Mouse (Mus musculus): ENCODE data around the gene Kcna10. TPM values are rescaled to one million over a fixed set of nuclear protein-coding genes. Genes with fewer than 3 reads are reported as not detected.

The Kcna10 gene
- total RNA-seq, 2 experiments from 2014 or later = not detected

DNA sequence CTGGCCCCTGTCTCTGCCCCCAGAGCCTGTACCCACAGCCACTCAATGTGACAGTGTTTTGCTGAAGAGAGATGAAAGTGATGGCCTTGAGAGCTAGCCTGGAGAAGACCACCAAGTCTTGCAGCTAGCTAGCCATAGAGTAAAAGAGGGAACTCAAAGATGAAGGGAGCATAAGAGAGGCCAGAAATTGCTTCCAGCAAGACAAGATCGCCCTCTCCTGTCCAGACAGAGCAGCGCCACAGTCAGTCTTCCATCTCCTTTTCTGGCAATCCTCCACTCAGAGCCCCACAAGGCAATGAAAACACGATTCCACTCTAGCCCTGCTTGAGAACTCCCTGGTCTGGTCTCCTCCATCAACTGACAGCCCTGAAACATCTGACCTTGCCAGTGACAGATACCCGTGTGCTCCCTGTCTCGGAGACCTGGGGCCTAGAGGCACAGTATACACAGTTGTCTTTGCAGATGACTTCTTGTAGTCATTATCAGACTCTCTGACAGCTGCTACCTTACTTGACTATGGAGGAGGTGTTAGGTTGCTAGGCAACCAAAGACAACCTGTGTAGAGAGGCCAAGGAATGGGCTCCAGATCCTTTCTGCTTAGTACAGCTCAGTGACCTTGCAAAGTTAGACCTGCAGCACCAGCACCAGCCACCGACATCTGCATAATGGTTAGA is 5.5 kb downstream of the Kcna10 start:
- DNase-seq (ENCODE audit: low spot score) = no peak
- intact Hi-C loops (cut with DNase I) = loop anchor here (1.0 to 5.0 kb wide), 2 partner anchors 93 to 286 kb away; no protein-coding TSS in a partner anchor

DNA sequence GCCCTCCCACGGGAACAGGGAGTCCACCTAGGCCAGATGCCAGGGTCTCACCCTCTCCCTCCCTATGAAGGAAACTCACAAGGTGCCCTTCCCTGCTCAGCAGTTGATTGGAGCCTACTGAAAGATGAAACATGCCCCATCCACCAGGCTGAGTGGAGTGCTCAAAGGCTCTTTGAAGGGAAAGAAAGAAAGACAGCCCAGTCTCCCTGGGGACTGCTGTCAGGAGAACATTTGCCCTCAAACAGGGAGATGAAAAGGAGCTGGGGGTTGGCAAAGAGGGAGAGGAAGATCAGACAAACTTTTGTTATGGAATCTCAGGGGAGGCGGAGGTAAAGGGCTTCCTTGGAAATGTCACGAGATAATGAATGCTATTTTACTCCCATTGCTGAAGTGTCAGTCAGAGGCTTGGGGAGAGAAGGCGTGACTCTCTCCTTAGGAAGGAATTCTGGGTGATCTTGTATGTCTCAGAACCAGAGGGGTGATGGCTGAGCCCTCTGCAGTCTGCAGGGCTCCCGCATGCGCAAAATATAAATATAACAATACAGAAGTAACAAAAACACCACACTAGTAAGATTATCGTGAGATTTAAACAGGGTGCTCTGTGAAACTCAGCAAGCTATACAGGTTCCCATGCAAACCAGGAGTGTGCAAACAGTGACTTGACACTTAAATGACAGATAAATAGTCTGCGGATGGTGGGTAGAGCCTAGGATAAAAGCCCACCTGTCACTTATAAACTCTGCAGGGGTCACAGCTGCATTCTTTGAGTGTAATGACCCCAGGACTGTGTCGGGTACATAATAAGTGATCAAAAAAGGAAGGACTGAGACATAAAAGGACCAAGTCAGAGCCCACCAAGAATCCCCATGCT is 18.7 kb downstream of the Kcna10 start:
- intact Hi-C loops (cut with DNase I) = no loop called here
- DNase-seq (ENCODE audit: low spot score) = no peak

DNA sequence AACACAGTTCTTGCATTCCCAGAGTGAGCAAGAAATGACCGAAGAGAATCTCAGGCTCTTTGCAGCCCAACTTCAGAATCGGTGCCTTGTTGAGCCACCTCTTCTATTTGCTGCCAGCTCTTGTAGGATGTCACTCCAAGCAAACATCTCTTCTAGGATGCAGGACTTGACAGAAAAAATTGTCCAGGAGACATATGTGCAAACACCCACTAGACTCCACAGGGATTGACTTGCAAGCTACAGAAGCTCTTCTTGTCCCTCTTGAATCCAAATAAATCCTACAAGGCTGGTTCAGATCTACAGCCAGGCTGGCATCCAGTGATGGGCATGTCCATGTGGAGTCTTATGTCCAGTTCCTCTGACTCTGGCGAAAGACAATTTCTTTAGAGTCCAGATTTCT is 21.6 kb downstream of the Kcna10 start:
- intact Hi-C loops (cut with DNase I) = no loop called here
- no peak for DNase-seq (ENCODE audit: low spot score)

DNA sequence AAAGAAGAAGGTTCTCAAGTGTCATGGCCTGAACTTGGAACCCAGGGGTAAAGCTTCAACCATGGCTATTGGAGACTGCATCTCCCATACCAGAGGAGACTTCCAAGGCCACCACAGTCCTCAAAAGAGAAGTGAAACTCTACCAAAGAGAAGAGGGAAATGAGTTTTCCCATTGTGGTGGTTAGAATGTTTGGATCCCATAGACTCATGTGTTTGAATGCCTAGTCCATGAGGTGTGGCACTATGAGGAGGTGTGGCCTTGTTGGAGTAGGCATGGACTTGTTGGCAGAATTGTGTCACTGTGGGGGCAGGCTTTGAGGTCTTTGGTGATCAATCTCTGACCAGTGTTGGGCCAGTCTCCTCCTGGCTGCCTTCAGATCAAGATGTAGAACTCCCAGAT is 22.3 kb downstream of the Kcna10 start:
- DNase-seq (ENCODE audit: low spot score) = no peak
- intact Hi-C loops (cut with DNase I) = loop anchor here (5.0 kb wide), 1 partner anchor 152 kb away; no protein-coding TSS in a partner anchor

DNA sequence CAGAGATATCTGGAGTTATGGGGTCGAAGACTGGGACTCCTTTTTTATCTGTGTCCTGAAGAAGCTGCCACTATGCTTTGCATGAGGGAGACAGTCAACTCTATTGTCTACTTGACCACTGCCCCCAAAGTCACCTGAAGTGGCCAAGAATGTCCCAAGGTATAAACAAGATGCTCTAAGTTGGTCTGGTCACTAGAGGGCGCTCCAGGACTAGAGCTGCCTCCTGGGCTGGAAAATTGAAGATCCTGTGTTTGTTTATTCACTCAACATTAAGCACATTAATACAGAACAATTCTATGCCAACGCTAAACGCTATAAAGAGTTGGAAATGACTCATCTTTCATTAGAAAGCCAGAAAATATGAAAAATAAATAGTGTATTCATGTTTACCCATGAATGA is 23.1 kb downstream of the Kcna10 start:
- peak; percentile 32 for DNase-seq (ENCODE audit: low spot score)
- intact Hi-C loops (cut with DNase I) = loop anchor here (1.0 to 5.0 kb wide), 3 partner anchors 68 to 261 kb away; no protein-coding TSS in a partner anchor

DNA sequence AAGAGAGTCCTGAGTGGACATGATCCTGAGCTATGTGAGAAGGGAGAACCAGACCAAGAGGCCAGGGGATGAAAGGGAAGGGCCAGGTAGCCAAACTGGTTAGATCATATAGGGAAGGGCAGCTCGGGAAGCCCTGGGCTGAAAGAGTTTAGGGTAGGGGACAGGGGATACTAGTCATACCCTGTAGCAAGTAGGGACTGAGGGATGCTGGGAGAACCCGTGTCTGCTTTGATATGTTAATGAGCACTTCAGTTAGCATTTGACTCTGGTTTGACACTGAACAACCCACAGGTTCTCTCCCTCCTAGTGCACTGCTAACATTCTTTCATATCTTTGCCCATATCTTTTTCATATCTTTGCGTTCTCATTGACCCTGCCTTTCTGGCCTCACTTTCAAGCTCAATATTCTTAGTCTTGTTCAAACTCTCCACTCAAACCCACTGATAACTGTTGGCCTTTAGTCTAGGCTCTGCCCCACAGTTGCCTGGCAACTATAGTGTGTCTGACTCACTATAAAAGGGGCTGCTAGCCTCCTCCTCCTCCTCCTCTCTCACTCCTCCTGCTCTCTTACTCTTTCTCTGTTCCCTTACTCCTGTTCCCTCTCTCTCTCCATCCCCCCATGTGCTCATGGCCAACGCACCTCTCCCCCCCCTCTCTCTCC is 23.8 kb downstream of the Kcna10 start:
- intact Hi-C loops (cut with DNase I) = loop anchor here (1.0 to 5.0 kb wide), 3 partner anchors 68 to 260 kb away; no protein-coding TSS in a partner anchor
- DNase-seq (ENCODE audit: low spot score) = no peak

DNA sequence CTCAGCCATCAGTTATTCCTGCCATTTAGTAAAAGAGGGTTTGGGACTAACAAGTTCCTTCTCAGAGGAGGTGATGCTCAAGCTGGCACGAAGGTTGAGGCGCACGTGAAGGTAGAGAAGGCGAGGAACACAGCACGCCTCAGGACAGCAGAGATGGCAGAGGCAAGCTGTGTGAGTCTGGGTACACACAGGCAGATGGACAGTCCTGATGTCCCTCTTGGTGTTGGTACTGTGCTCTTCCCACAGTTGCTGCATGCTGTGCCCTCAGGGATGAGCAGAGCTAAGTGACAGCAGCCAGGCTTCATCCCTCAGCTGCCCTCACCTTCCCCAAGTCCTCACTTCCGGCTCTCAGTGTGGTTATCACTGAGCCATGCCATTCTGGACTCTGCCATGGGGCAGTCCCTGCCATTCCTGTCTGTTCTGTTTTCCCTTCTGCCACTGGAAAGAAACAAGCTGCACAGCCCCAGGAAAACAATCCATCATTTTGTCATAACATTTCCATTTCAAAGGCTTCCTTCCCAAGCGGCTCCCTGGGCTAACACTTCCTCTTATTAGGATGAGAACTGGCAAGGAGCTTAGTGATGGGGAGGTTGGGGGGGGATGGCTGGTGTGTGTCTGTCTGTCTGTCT is 24.9 kb downstream of the Kcna10 start:
- intact Hi-C loops (cut with DNase I) = loop anchor here (2.0 to 5.0 kb wide), 3 partner anchors 25 to 259 kb away; no protein-coding TSS in a partner anchor
- no peak for DNase-seq (ENCODE audit: low spot score)

DNA sequence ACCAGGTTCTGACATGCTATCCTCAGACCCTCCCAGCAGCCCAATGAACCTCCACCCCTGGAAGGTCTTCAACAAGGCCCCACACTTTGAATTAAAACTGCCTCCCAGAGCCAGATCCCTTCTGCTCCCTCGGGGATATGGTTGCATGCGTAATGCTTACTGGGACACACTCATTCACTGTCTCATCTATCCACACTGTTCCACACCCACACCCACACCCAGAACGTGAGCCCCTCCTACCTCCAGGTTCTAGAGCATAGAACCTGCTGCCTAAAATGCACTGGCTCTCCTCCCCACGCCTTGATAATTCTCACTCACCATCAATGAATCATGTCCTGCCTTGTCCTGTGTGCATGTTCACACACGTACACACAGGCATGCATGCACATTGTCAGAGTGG is 31.8 kb downstream of the Kcna10 start:
- intact Hi-C loops (cut with DNase I) = no loop called here

DNA sequence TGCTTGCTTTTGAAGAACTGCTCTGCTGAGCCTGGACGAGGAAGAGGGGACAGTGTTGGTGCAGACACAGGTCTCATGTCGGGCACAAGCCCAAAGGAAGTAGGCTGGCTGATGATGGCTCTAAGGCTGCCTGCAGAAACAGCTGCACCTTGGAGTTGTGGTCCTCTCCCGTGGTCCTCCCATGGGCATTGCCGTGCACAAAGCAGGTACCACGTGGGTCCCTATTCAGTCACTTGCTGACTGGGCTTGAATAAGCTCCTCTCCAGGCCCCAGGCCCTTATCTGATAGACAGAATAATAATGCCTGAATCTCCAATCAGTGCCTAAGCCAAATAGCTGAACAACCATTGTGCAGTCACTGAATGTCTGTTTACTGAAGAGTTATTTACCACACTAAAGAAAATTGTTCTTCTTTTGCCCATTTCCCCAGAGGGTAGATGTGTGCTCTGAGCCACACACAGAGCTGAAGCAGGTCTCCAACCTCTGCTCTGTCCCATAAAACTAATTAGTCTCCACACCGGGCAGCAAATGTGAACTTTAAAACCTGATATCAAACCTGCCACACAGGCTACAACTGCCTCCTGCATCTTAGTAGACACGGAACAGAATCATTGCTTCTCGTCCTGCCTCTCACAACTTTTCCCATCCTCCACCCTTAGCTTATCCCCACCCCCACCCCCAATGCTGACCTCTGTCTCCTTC is 33.7 kb downstream of the Kcna10 start:
- DNase-seq (ENCODE audit: low spot score) = no peak
- intact Hi-C loops (cut with DNase I) = no loop called here

More for the DNA sequence above, 31.8 kb downstream of the Kcna10 start:
- DNase-seq (ENCODE audit: low spot score) = no peak

DNA sequence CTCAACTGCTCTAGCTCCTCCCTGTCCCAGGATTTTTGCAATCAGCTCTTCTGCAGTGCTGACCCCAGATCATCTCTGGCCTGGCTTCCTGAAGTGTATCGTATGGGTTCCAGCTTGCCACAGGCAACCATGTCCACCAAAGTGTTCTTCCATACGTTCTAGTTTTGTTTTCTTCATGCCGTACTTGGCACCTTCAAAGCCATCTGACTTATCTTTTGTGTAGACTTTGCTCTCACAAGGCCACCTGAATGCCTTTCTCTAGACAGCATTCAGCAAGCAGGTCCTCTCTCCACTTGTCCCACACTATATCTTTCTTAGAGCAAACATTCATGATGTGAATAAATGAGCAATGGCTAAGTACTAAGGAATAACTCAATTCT is 34.2 kb downstream of the Kcna10 start:
- no peak for DNase-seq (ENCODE audit: low spot score)
- intact Hi-C loops (cut with DNase I) = no loop called here

DNA sequence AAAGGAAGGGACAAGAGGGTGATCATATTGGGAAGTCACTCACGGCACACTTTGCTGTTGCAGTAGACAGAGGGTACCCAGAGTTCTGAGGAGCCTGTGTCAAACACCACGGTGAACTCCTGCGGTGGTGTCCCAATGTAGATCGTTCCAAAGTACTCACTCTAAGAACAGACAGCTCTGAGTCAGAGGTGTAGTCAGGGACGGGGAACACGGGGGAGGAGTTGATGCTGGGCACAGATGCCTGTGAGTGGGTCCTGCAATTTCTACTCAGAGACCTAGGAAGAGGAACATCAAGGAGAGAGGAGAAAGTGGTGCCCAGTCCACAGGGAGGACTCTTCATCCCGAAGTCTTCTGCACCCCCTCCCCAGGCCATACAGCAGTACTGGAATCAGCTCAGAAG is 35.7 kb downstream of the Kcna10 start:
- DNase-seq (ENCODE audit: low spot score) = no peak
- intact Hi-C loops (cut with DNase I) = no loop called here

DNA sequence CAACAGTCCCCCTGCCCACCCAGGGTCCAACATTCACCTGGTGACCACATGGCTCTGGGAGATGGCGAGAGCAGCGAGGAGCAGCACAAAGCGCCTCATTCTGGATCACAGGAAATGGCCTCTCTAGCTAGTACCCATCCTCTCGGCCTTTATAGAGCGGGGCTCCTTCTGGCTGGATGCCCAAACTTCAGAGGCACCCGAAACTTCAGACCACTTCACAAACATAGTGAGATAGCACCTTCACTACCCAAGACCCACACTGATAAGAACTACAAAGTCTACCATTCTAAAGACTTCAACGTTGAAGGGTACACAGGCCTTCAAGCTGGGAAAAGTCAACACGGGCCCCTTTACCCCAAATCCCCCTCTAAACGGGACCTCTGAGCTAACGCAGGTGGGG is 38.8 kb downstream of the Kcna10 start, which contains the start of gene Cym:
Cym (minus strand) TSS at position 125 of the 400 bp plus-strand sequence.
- intact Hi-C loops (cut with DNase I) = no loop called here
- no peak for DNase-seq (ENCODE audit: low spot score)

DNA sequence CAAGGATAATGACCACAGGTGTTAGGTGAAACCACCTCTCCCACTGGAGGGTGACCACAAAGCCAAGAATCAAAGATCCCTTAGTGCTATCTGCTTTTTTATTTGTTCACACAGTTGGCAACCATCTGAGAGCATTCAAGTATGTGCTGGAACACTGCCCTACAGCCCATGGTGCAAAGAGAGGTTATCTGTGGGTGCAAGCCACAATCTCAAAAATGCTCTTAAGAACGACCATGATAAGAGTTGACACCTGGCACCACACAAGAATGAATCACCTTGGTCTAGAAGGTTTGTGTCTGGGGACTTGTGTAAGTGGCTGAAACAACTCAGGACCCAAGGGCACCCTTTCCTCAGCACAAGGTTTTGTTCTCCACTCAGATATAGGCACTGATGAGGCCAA is 40.4 kb downstream of the Kcna10 start:
- intact Hi-C loops (cut with DNase I) = no loop called here
- DNase-seq (ENCODE audit: low spot score) = no peak

DNA sequence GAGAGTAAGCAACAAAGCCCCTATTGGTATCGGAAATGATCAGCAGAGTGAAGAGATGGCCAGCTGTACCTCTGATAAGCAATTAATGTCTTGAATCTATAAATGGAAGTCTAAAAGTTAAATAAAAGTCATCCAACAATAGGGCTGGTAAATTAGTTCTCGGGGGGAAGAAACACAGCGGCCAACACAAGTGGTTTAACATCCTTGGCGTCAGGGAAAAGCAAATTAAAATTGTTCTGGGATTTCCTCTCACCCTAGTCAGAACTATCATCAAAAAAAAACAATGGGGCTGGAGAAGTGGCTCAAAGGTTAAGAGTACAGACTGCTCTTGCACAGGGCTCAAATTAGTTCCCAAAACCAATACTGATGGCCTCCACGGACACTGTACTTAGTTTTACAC is 43.0 kb downstream of the Kcna10 start:
- intact Hi-C loops (cut with DNase I) = no loop called here
- DNase-seq (ENCODE audit: low spot score) = no peak

DNA sequence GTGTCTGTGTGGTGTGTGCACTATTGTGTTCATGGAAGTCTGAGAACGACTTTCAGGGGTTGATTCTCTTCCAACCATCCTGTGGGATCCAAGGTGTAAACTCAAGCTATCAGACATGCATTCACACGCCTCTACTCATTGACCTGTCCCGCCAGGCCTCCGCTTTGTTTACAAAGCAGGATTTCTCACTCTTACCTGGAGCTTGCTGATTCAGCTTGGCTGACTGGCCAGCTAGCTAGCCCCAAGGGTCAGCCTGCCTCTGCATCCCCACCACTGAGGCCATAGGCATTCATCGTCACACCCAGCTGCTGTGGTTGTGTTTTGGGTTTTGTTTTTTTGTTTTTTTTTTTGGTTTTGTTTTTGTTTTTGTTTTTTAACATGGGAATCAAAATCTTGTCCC is 46.4 kb downstream of the Kcna10 start:
- no peak for DNase-seq (ENCODE audit: low spot score)
- intact Hi-C loops (cut with DNase I) = no loop called here

DNA sequence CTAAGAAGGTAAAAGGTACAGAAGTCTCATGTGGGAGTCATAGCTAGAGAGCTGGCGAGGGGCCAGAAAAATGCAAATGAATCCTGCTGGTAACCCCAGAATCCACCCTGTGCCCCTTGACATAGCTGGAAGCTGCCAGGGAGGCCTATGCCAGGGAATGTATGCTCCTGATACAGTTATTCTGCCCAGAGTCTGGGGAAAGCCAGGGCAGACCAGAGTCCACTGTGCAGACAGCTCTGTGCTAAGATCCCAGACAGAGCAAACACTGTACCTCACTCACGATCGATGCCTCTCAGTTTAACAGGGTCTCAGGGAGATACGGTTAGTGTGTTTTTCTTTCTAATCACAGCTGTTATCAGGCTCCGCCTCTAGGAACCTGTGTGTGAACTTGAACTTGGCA is 47.0 kb downstream of the Kcna10 start:
- DNase-seq (ENCODE audit: low spot score) = no peak
- intact Hi-C loops (cut with DNase I) = loop anchor here (5.0 kb wide), 1 partner anchor 127 kb away; no protein-coding TSS in a partner anchor

DNA sequence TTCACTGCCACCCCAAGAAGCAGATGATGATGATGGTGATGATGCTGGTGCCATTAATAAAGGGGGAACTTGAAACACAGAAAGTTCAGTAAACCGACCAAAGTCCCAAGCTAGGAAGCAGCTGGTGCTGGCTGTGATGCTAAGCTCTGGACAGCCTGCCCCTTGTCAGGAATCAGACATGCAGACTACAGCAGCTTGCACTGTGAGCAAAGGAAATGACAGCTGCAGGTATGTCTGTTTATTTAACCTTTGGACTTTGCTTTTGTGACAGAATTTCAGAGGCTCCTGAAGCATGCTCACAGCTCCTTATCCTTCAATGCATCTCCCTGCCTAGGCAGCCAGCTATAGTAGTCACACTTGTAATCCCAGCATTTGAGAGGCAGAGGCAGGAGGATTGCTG is 47.7 kb downstream of the Kcna10 start, which contains the start of gene A630076J17Rik:
A630076J17Rik (plus strand) TSS at position 88 of the 400 bp plus-strand sequence.
- no peak for DNase-seq (ENCODE audit: low spot score)
- intact Hi-C loops (cut with DNase I) = loop anchor here (5.0 kb wide), 1 partner anchor 127 kb away; no protein-coding TSS in a partner anchor

DNA sequence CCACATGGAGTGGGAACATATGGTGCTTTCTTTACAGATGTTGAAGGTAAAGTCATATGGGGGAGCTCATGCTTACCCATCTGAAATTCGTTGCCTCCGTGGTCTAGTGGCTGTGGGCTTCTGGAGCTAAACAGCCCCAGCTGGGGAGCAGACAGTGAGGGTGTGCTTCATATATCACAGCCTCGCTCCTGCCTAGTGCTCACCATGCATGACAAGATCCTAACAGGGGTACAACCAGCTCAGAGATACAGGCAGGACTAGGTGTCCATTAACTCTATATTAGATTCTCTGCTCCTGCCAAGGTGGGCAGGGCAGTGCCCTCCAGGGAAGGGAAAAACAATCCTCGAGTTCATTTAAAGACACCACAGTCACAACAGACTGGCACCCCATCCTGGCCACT is 48.3 kb downstream of the Kcna10 start:
- intact Hi-C loops (cut with DNase I) = loop anchor here (5.0 kb wide), 1 partner anchor 126 kb away; no protein-coding TSS in a partner anchor

DNA sequence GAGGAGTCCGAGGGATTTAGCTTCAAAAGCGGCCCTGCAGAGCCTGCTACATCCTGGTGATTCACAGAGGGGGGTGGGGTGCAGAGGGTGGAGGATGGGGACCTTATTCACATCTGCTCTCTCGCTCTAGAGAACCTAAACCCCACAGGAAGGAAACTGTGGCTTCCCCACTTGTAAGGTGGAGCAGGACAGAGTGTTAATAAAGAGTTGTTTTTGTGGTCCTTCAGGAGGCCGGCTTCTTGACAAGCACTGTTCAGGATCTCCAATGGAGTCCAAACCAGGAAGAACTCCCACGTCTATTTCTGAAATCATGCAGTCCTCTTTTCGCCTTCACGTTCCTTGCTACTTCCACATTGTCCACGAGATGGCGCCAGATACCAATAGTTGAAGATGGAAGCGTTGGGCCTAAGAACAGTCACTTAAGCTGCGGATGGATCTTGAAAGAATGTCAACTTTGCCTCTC is 50.5 kb downstream of the Kcna10 start:
- peak; percentile 50 for DNase-seq (ENCODE audit: low spot score)
- intact Hi-C loops (cut with DNase I) = loop anchor here (1.0 to 5.0 kb wide), 4 partner anchors 25 to 233 kb away; no protein-coding TSS in a partner anchor

More for the DNA sequence above, 48.3 kb downstream of the Kcna10 start:
- DNase-seq (ENCODE audit: low spot score) = no peak

Measured in heart, postnatal 25 days (tissue).